In the genomic region with DNA sequence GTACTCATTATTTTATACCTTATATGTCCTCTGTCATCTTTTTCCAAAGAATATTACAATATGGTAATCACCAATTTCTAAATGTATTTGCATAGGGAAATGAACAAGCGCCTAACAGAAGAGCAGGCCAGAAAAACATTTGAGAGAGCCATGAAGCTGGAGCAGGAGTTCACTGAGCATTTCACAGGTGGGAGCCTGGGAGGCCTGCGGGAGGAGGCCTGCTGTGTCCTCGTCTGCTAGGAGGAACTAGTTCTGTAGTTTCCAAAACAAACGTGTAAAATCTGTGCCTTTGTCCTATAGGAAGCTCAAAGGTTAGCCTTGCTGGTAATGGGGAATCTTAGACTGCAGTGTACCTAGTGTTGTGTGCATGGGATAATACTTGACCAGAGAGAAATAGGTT, we compare ENCODE assay signal across 13 mouse cellular contexts. TPM values are rescaled to one million over a fixed set of nuclear protein-coding genes. Genes with fewer than 3 reads are reported as not detected.
"Had no signal": no experiment of that assay in that cellular context is flagged by ENCODE, and none has a peak within 500 bp of the region (broad histone marks: within the 10 kb centered on the region; RNA-seq: fewer than 3 reads in every experiment).

No protein-coding gene starts in this region.

- H3K9ac ChIP-seq: limb, embryonic 12.5 days; liver, embryonic 13.5 days; liver, postnatal 0 days; lung, embryonic 15.5 days; midbrain, embryonic 12.5 days had no signal

- ATAC-seq: liver, postnatal 0 days had no signal

- H3K4me2 ChIP-seq: limb, embryonic 12.5 days; liver, embryonic 13.5 days; lung, embryonic 15.5 days; midbrain, embryonic 12.5 days had no signal

- H3K9me3 ChIP-seq: limb, embryonic 12.5 days; liver, embryonic 13.5 days; lung, embryonic 15.5 days; megakaryocyte, embryonic 14.5 days; midbrain, embryonic 12.5 days had no signal

- H3K4me3 ChIP-seq: limb, embryonic 12.5 days; liver, embryonic 13.5 days; lung, embryonic 15.5 days; megakaryocyte, embryonic 14.5 days; midbrain, embryonic 12.5 days had no signal

- H3K27me3 ChIP-seq: limb, embryonic 12.5 days; liver, embryonic 13.5 days; lung, embryonic 15.5 days; megakaryocyte, embryonic 14.5 days; midbrain, embryonic 12.5 days had no signal

- H3K4me1 ChIP-seq: limb, embryonic 12.5 days; liver, embryonic 13.5 days; midbrain, embryonic 12.5 days had no signal

- H3K27ac ChIP-seq: limb, embryonic 12.5 days; liver, embryonic 13.5 days; lung, embryonic 15.5 days; macrophage; midbrain, embryonic 12.5 days; stomach, postnatal 0 days had no signal

- DNase-seq: kidney, postnatal 4 days; liver; liver, embryonic 13.5 days; liver, postnatal 0 days; lung, postnatal 14 days; thymus, postnatal 4 days had no signal

RNA-seq across cellular contexts. Expression of a gene that starts 10.9 kb away (rescaled TPM):
- polyA plus RNA-seq: kidney, embryonic 14.5 days; macrophage; stomach, postnatal 0 days had no signal
